Mouse (Mus musculus): Measurements from ENCODE around the gene Ddhd1.

- TF ChIP-seq CTCF (IDR thresholded peaks at IDR 0.05; ENCODE audit: low read depth) (no peak), EP300 (IDR thresholded peaks at IDR 0.05; ENCODE audit: low read depth) (no peak)
Measured at GRCm38 (mm10) chr14:45660315-45660714, 2.4 kb upstream of the Ddhd1 start.
